Mouse (Mus musculus) cortical plate, adult 2 months (tissue): ENCODE results near the gene Tmem104.

Experiments
- CTCF ChIP-seq: fragments of 200-500 bp; IDR thresholded peaks from 2 replicates; pipeline ENCODE4 v1.5.1; 2011; ENCODE audit warnings: mild to moderate bottlenecking, control low read depth, low read length; ENCODE audit not compliant: insufficient read depth; ENCODE audit errors: extremely low read depth
- POLR2A ChIP-seq: fragments of 200-500 bp; IDR thresholded peaks from 2 replicates; pipeline ENCODE4 v1.6.1; 2011; ENCODE audit warnings: mild to moderate bottlenecking, low read length, control low read depth; ENCODE audit not compliant: insufficient read depth; ENCODE audit errors: extremely low read depth

- TF ChIP-seq CTCF, result no peak
- no peak for TF ChIP-seq POLR2A
Measured at GRCm38 (mm10) chr11:115167631-115168249, 19.5 kb upstream of the Tmem104 start.
